Mouse (Mus musculus): Measurements from ENCODE around the gene Rpl13.

GRCm38 (mm10) chr8:123132953-123133352, 30.8 kb downstream of the Rpl13 start:
- TF ChIP-seq CHD2 (IDR thresholded peaks at IDR 0.05; ENCODE audit: low read length) (no peak), POLR2A (IDR thresholded peaks at IDR 0.05; ENCODE audit: control insufficient read depth in 1 of 2, insufficient read depth in 1 of 2, low read depth in 1 of 2, low read length in 2 of 2, poor library complexity in 1 of 2) (no peak), JUND (IDR thresholded peaks at IDR 0.05; ENCODE audit: low read depth, low read length) (no peak), NRF1 (IDR thresholded peaks at IDR 0.05; ENCODE audit: insufficient read depth, low read depth, low read length, poor library complexity, severe bottlenecking) (no peak)

Data from MEL (cell line).